Mouse (Mus musculus): ENCODE measurements around the gene Gas2l3.

The Gas2l3 gene

GRCm38 (mm10) chr10:89395321-89395720 lies 48.4 kb downstream of the Gas2l3 start:
- DNase-seq (ENCODE audit: low spot score in 2 of 2): no peak

- no peak for DNase-seq (ENCODE audit: low spot score in 2 of 2)
Measured at GRCm38 (mm10) chr10:89392687-89393086, 51.1 kb downstream of the Gas2l3 start.

- DNase-seq (ENCODE audit: low spot score in 2 of 2): no peak
Measured at GRCm38 (mm10) chr10:89391571-89392163, 52.1 kb downstream of the Gas2l3 start.

GRCm38 (mm10) chr10:89386461-89386860 lies 57.3 kb downstream of the Gas2l3 start:
- no peak for DNase-seq (ENCODE audit: low spot score in 2 of 2)

- DNase-seq (ENCODE audit: low spot score in 2 of 2): peak; percentile 34 to 62
Measured at GRCm38 (mm10) chr10:89383462-89383861, 60.3 kb downstream of the Gas2l3 start.

GRCm38 (mm10) chr10:89377750-89378149 lies 66.0 kb downstream of the Gas2l3 start:
- DNase-seq (ENCODE audit: low spot score in 2 of 2): no peak

GRCm38 (mm10) chr10:89370051-89370450 lies 73.7 kb downstream of the Gas2l3 start:
- DNase-seq (ENCODE audit: low spot score in 2 of 2): no peak

- no peak for DNase-seq (ENCODE audit: low spot score in 2 of 2)
Measured at GRCm38 (mm10) chr10:89358933-89359332, 84.8 kb downstream of the Gas2l3 start.
